In genomic region chr15:26426231-26426630, GRCm38 (mm10) we compare ENCODE assay signal across 26 mouse cellular contexts.
DNase-seq lines count a peak whose midpoint lies in the region; ATAC-seq lines count a peak whose summit lies in the region.
"Had no signal": no experiment of that assay in that cellular context is flagged by ENCODE, and none has a peak within 500 bp of the region (broad histone marks: within the 10 kb centered on the region; RNA-seq: fewer than 3 reads in every experiment).

No protein-coding gene starts in this region.

- 0 out of 2 replicates have a peak overlapping the region, but pooled peaks have one; percentile 20 for H3K27ac ChIP-seq in lung, embryonic 16.5 days (ENCODE audit: low read length)
- H3K27ac ChIP-seq: embryonic facial prominence, embryonic 10.5 days; embryonic facial prominence, embryonic 15.5 days; forebrain, embryonic 12.5 days; hindbrain, embryonic 14.5 days; liver, embryonic 12.5 days; midbrain, embryonic 12.5 days; stomach, embryonic 15.5 days had no signal

- no peak overlapping the region for H3K9ac ChIP-seq in lung, embryonic 16.5 days (ENCODE audit: low read length)
- H3K9ac ChIP-seq: embryonic facial prominence, embryonic 15.5 days; forebrain, embryonic 12.5 days; forebrain, postnatal 0 days; hindbrain, embryonic 14.5 days; liver, embryonic 12.5 days; liver, postnatal 0 days; midbrain, embryonic 12.5 days; stomach, embryonic 15.5 days had no signal

- H3K4me3 ChIP-seq in lung, embryonic 16.5 days (ENCODE audit: low read length): no peak overlapping the region
- H3K4me3 ChIP-seq: embryonic facial prominence, embryonic 10.5 days; embryonic facial prominence, embryonic 15.5 days; forebrain, embryonic 12.5 days; liver, embryonic 12.5 days; midbrain, embryonic 12.5 days; stomach, embryonic 15.5 days had no signal

- H3K27me3 ChIP-seq in lung, embryonic 16.5 days (ENCODE audit: control insufficient read depth, insufficient read depth, low read depth, low read length): no peaks in the 10 kb centered on the region
- H3K27me3 ChIP-seq: CH12.LX; embryonic facial prominence, embryonic 15.5 days; forebrain, embryonic 12.5 days; liver, embryonic 12.5 days; midbrain, embryonic 12.5 days; stomach, embryonic 15.5 days had no signal

- peak; percentile 99 for ATAC-seq in lung, embryonic 16.5 days (ENCODE audit: low read depth)
- ATAC-seq: activated CD4-positive, CD25-positive, alpha-beta regulatory T cell, adult 4 months; forebrain, postnatal 0 days; inflammation-experienced regulatory T-cells, adult 6 months; liver, embryonic 12.5 days; liver, postnatal 0 days had no signal

- no peaks in the 10 kb centered on the region for H3K36me3 ChIP-seq in lung, embryonic 16.5 days (ENCODE audit: control insufficient read depth, insufficient read depth, low read length)
- H3K36me3 ChIP-seq: embryonic facial prominence, embryonic 10.5 days; embryonic facial prominence, embryonic 15.5 days; forebrain, embryonic 12.5 days; liver, embryonic 12.5 days; midbrain, embryonic 12.5 days; stomach, embryonic 15.5 days had no signal

- peak; percentile 8 to 9 for DNase-seq in layer of hippocampus, postnatal 14 days (ENCODE audit: low spot score in 2 of 2)
- no peak for DNase-seq in layer of hippocampus, adult 11-12 months (ENCODE audit: low spot score)
- DNase-seq in lung, postnatal 10 days: peak; percentile 58
- DNase-seq in mesoderm, embryonic 11.5 days (ENCODE audit: low read depth, low spot score): peak; percentile 1
- DNase-seq in gastrocnemius, postnatal 14 days: no peak
- DNase-seq: adrenal gland, adult 8-10 months; cerebellum, adult 11 months; cerebellum, adult 9-11 months; forebrain, postnatal 0 days; heart, adult 18-20 months; heart, postnatal 36 days; kidney, adult 11 months; kidney, postnatal 14 days; liver, postnatal 0 days had no signal

- no peak overlapping the region for H3K4me2 ChIP-seq in lung, embryonic 16.5 days (ENCODE audit: low read depth, low read length)
- H3K4me2 ChIP-seq: embryonic facial prominence, embryonic 15.5 days; forebrain, embryonic 12.5 days; heart, embryonic 11.5 days; hindbrain, embryonic 14.5 days; liver, embryonic 12.5 days; midbrain, embryonic 12.5 days; stomach, embryonic 15.5 days had no signal

- no peaks in the 10 kb centered on the region for H3K9me3 ChIP-seq in lung, embryonic 16.5 days (ENCODE audit: control insufficient read depth, low read length)
- H3K9me3 ChIP-seq: embryonic facial prominence, embryonic 10.5 days; embryonic facial prominence, embryonic 15.5 days; forebrain, embryonic 12.5 days; liver, embryonic 12.5 days; midbrain, embryonic 12.5 days; stomach, embryonic 15.5 days had no signal

- intact Hi-C loops in gastrocnemius, postnatal 14 days (cut with DNase I; ENCODE audit: low total_unique reads): no loop called here

- no peaks in the 10 kb centered on the region for H3K4me1 ChIP-seq in lung, embryonic 16.5 days (replicated peaks; ENCODE audit: control insufficient read depth, insufficient read depth, low read length)
- H3K4me1 ChIP-seq: embryonic facial prominence, embryonic 15.5 days; forebrain, embryonic 12.5 days; liver, embryonic 12.5 days; midbrain, embryonic 12.5 days; stomach, embryonic 15.5 days had no signal

Comparison
In these comparisons a context has a peak if more than half of its experiments do, and no peak if none do; other contexts are left out.
1. DNase-seq: peak in layer of hippocampus, postnatal 14 days (2 of 2), lung, postnatal 10 days (single experiment) and mesoderm, embryonic 11.5 days (single experiment); none in layer of hippocampus, adult 11-12 months (single experiment) and gastrocnemius, postnatal 14 days (single experiment).